Mouse (Mus musculus) adrenal gland, postnatal 36 days (tissue): ENCODE results near the gene Shc2. TPM values are rescaled to one million over a fixed set of nuclear protein-coding genes. Genes with fewer than 3 reads are reported as not detected.

Experiments
- DNase-seq, 2 experiments: peaks; one replicate each; pipeline ENCODE4 v3.0.0; 2021; ENCODE audit warnings: mixed read lengths in 1 of 2
- long read RNA-seq, 2 experiments: library from polyadenylated mRNA; stranded (forward); transcript quantifications; one replicate each; pipeline ENCODE4 v2.0.0; 2021; ENCODE audit warnings: borderline sequencing depth in 2 of 2
- total RNA-seq, 2 experiments: library from RNA; stranded (reverse); gene quantifications; 2 replicates each; pipeline ENCODE4 v1.2.3; 2021

Shc2 gene
- total RNA-seq = 1 to 10 TPM; 3.0 to 5.2 TPM
- long read RNA-seq, experiment 1, partial matches to known transcripts = 0 of 5 reads
- long read RNA-seq, experiment 1, other reads (novel, unspliced or antisense) = 1 of 5 reads
- long read RNA-seq, experiment 2, partial matches to known transcripts = 0 of 4 reads
- long read RNA-seq, experiment 2, other reads (novel, unspliced or antisense) = 1 of 4 reads

GRCm38 (mm10) chr10:79637128-79638110 lies at the start of gene Shc2:
TSS of gene Shc2 (minus strand) at chr10:79637918.
- DNase-seq = peak; percentile 29 to 48

DNA sequence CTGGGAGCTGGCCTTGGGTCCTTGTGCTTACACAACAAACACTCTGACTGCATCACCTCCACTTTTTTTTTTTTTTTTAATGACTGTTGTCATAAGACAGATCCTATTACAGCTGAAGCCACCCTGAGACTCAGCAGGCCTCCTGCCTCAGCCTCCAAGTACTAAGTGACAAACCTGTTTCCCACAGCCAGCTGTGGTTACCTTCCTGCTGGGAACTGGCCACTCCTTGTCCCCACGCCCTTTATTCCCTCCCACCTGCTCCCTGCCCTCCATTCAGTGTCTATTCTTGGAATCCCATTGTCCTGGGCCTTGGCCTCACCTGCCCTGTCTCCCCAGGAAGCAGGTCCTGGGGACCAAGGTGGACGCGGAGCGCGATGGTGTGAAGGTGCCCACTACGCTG lies 49.8 kb upstream of the Shc2 start:
- no peak for DNase-seq

DNA sequence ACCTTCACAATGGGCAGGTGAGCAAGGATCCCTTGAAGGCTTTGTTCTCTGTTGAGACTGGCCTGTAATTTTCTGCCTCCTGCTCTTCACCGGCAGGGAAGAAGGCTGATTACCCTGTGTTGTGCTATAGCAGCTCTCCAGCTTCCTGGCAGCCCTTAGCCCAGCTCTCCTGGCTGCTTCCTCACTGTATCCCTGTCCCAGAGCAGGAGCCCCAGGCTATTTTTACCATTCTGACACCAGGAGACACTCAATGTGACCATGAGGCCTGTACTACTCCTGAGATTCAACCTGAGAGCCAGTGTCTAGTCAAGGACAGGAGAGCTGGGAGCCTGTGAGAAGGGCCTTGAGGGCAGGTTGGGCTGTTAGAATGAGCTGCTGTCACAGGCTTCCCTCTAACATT lies 49.0 kb upstream of the Shc2 start:
- DNase-seq = no peak

- DNase-seq = no peak
Observed at GRCm38 (mm10) chr10:79686219-79686618, 48.5 kb upstream of the Shc2 start.

GRCm38 (mm10) chr10:79684770-79685600 lies 47.3 kb upstream of the Shc2 start:
- no peak for DNase-seq

DNA sequence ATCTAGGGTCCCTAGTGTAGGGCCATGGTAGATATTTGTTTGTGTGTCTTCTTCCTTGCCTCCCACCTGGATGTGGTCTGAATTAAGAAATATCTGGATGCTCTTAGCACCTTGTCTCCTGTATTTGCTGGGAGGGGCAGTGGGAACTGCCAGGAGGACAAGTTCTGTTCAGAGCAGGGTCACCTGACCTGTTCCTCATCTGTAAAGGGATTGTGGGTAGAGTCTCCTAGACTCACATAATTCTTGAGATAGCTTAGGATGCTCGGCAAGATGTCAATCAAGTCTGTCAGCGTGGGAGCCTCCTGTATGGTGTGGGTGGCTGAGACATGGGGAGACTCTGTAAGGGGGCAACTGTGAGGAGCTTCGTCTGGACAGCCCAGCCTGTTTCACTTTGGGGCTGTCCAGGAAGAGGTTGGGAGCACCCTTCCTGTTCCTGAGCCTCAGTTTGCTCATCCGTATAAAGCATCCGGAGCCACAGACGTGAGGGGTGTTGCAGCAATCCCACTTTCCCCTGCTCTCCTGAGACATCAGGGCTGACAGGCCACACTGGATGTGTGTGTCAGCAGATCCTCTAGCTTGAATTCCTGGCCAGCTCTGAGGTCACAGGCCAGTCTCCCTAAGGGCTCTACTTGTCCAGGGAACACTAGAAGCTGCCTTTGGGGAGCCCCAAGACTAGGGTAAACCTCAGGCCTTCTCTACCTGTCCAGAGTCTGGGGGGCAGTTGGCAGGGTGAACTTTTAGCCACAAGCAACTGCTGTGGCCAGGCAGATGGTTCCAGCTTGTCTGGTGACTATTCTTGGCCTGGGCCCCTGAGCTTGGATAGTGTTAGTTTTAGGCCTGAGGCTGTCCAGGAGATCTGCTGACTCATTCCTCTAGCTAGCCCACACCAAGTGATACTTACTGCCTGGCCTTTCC lies 46.3 kb upstream of the Shc2 start:
- DNase-seq = no peak

DNA sequence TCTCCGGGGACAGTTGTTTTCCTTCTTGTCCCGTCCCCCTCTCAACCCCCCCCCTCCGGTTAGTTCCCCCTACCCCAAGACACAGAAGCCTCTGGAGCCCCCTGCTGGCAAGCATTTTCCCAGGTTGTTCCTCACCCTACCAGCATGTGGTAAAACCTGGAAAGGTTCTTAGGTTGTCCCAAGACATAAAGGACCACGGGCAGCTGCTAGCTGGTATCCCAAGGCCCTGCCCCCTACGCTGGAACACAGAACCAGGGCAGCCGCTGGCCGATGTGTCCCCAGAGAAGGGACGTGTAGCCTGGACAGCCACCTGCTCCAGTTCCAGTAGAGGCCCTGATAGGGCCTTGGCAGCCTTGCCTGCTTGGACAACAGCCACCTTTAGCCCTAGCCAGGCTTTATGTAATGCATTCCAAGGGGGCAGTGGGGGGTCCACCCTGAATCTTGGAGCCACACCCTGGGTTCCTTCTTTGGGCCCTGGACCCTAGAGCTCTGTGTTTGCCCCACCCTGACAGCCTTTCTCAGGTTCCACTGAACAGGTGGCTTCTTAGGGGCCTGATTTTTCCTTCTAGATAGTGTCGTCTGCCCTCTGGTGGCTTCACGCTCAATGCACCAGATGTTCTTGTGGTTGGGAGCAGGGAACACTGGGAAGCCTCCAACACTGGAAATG lies 45.3 kb upstream of the Shc2 start:
- peak; percentile 62 to 78 for DNase-seq

DNA sequence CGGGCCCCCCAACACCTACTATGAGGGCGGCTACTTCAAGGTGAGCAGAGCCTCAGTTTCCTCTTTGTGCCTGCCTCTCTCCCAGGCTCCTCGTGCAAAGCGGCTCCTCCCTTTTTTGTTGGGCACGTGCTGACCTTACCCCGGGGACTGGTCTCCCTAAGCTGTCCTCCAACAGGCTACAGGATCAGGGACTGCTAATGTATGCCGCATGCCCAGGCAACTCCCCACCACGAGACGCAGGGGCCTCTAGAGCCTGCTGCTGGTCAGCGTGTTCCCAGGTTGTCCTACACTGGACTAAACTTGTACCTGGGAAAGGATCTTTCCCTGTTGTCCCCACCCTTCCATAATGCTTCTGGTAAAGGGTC lies 44.8 kb upstream of the Shc2 start:
- DNase-seq = peak in 1 of 2 experiments; percentile 32

DNA sequence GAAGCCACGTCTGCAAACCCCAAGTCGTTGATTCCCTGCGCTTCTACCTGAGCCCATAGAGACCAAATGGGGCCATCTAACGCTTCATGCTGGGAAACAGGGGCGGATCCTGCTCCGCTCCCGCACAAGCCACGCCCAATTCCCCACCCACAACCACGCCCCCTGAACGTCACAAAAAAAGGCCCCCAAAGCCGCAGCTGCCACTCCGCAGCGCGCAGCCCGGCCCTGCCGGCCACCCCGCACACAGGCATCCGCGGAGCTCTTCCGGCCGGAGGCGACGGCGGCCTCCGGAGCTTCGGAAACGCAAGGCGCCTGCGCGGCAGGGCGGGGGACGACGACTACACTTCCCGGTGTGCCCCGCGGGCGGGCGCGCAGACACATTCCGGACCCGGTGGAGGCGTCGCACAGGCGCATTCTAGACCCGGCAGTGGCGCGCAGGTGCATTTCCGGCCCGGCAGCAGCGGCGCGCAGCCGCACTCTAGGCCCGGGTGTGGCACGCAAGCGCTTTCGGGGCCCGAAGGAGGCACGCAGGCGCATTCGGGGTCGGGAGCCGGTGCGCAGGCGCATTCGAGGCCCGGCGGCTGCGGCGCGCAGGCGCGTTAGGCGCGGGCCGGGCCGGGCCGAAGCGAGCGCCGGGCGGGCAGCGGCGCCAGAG lies 44.0 kb upstream of the Shc2 start, which contains the start of gene Cdc34:
Gene Cdc34, plus strand, starts transcription at position 605 of the 655 bp plus-strand sequence.
- DNase-seq = peak; percentile 99

DNA sequence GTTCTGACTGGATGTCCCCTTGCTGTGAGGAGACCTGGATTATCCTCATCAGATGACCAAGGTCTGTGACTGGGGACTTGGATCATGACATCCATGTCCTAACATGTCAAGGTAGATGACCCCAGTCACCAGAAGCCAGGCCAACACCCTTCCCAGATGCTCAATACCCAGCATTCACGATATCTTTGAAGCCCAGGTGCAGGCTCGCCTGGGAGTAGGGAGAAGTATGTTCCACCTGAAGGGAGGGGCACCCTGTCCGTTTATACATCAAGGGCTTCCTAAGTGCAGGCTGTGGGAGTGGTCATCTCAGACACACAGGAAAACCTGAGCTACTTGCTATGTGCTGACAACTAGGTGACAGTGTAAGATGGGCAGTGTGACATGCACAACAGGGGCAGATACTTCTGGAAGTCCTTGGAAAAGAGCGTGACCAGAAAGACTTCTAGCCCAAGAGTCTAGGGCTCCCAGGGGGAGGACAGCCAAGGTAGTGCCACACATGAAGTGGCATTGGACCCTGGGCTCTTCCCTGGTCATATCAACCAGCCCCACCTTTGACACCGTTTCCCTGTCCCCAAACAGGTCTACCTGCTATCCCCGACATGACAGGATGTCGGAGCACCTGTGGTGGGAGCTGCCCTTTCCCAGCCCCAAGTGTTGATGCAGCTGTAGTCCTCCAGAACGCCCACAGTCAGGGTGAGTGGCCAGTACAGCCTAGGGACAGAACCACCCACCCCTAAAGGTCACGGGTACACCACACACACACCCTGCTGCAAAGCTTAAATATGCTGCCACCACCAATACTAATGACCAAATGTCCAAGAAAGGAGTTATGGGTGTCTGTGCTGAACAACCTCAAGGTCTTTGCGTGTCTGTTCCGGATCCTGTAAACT lies 43.1 kb upstream of the Shc2 start:
- peak in 1 of 2 experiments; percentile 37 for DNase-seq

DNA sequence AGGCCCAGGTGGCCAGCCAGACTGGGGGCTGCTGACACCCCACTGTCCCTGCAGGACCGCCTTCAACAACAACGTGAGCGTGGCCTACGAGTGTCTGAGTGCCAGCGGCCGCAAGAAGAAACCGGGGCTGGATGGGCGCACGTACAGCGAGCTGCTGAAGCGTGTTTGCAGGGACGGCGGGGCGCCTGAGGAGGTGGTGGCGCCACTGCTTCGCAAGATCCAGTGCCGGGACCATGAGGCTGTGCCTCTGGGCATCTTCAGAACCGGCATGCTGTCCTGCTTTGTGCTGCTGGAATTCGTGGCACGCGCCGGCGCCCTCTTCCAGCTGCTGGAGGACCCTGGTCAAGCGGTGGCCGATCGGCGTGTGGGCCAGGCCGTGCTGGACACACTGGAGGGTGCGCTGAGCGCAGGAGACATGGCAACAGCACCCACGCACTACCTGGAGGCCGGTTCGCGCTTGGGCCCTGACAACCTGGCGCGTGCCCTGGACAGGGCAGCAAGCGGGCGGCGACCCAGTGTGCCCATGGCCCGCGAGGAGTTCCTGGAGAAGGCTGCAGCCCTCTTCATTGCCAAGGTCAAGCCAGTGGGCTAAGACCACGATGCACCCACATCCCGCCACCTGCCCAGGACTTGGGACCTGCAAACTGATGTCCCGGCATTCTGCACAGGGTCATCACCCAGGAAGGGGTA lies 37.8 kb upstream of the Shc2 start:
- DNase-seq = no peak

DNA sequence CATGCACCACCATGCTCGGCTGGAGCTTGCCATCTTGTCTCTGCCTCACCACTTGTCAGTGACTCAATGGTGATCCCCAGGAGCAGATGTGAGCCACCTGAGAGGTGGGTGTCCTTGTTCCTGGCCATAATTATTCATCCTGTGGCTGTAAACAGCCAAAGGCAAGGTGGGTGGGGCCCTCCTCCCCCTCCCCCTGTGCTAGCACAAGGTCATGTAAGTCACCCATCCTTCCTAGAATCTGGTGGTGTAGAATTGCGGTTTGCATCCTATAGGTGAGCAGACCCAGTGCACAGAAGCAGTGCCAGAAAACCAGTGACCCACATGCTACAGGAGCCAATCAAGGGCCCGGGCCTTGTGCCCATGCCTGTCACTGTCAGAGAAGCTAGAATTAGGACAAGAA lies 35.3 kb upstream of the Shc2 start:
- DNase-seq = no peak

DNA sequence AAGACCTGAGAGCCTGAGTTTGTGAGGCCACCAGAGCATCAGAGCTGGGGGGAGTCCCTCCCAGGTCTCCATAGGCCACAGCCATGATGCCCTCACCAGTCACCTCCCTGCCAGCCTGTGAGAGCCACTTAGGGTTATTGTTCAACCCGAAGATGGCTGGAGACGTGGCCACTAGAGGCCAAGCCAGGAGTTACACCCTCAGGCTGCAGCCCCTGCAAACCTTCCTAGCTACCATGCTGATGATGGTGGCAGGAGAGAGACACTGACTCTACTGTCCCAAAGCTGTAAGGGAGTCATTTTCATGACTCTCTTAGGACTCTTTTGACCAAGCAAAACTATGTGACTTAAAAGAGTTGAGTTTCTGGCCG lies 34.4 kb upstream of the Shc2 start:
- no peak for DNase-seq

GRCm38 (mm10) chr10:79671396-79672087 lies 33.8 kb upstream of the Shc2 start:
- DNase-seq = no peak

DNA sequence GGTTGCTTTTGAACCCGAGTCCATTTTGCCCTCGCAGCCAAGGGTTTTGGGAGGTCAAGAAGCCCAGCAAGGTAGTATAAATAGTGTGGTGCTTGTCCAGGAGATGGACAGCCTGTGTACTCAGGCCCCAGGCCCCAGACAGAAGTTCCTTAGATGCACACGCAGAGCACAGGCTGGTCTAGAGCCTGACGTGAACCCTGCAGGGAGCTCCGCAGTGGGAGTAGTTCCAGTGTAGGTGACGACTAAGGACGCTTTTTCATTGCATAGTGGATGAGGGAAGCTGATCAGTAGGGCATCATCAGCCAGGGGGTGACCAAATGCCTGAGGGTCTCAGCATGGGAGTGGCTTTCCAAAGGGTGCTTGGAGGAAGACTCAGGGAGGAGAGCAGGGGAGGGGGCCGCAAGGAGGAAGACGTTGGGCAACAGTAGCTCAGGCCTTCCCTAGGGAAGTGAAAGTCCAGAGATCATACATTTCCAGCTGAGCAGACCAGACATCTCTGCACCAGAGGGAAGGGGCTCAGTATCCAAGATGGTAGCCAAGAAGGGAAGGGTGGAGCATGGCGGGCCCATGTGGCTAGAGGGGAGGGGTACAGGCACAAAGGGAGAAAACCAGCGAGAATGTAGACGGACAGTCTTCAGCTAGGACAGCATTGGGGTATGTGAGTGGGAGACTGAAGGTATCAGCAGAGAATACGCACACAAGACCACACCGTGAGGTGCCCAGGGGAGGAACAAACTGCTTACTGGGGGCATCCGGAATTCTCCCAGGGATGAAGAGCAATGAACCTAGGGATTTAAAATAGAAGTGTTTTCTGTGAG lies 32.6 kb upstream of the Shc2 start:
- no peak for DNase-seq

DNA sequence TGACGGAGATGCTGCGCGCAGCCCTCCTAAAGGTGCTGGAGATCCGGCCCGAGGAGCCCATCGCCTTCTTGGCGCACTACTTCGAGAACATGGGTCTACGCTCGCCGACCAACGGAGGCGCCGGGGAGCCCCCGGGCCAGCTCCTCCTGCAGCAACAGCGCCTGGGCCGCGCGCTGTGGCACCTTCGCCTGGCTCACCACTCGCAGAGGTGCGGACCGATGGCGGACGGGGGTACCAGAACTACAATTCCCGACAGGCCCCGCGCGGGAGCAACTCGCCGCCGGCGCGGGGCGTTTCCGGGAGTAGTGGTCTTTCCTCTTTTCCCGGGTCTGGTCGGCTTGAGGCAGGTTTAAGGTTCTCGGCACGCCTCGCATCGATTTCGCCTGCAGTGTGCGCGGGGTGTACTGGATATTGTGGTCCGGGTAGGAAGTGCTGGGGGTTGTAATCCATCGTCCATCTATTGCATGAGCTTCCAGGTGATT lies 31.9 kb upstream of the Shc2 start:
- peak; percentile 76 to 87 for DNase-seq
